Mouse (Mus musculus): ENCODE results near the gene Stx2. TPM values are rescaled to one million over a fixed set of nuclear protein-coding genes. Genes with fewer than 3 reads are reported as not detected.

Stx2 gene
- total and polyA plus RNA-seq, 3 experiments, result 15.3 to 83.8 (median 44.1) TPM

- Histone ChIP-seq H3K4me1 (ENCODE audit: insufficient read depth, low read depth, low read length) (no peaks in the 10 kb centered on the region), H3K4me3 (ENCODE audit: low read depth, low read length) (no peak overlapping the region), H3K9me3 (replicated peaks) (peaks cover 69% of the 10 kb centered on the region), H3K36me3 (replicated peaks) (no peaks in the 10 kb centered on the region), H3K27me3 (ENCODE audit: insufficient read depth, low read length) (no peaks in the 10 kb centered on the region)
- no peak for DNase-seq (ENCODE audit: low spot score)
- no peak for ATAC-seq (ENCODE audit: extremely low read depth, insufficient number of reproducible peaks, low FRiP score, poor library complexity, severe bottlenecking)
- TF ChIP-seq GATA1 (IDR thresholded peaks at IDR 0.05; ENCODE audit: borderline replicate concordance, low read length) (no peak), TAL1 (conservative IDR thresholded peaks at IDR 0.05; ENCODE audit: low read depth, low read length) (no peak), POLR2AphosphoS5 (IDR thresholded peaks at IDR 0.05; ENCODE audit: insufficient replicate concordance, low read depth, low read length) (no peak), GATA2 (IDR thresholded peaks at IDR 0.05; ENCODE audit: borderline replicate concordance, low read depth, low read length) (no peak), CTCF (IDR thresholded peaks at IDR 0.05; ENCODE audit: low read depth, low read length) (no peak)
Observed at GRCm38 (mm10) chr5:128952291-128953195, 55.8 kb downstream of the Stx2 start.

- Histone ChIP-seq H3K27me3 (ENCODE audit: insufficient read depth, low read length) (no peaks in the 10 kb centered on the region), H3K36me3 (replicated peaks) (no peaks in the 10 kb centered on the region), H3K4me3 (ENCODE audit: low read depth, low read length) (no peak overlapping the region), H3K9me3 (replicated peaks) (peaks cover 73% of the 10 kb centered on the region), H3K4me1 (ENCODE audit: insufficient read depth, low read depth, low read length) (no peaks in the 10 kb centered on the region)
- ATAC-seq (ENCODE audit: extremely low read depth, insufficient number of reproducible peaks, low FRiP score, poor library complexity, severe bottlenecking), result no peak
- TF ChIP-seq POLR2AphosphoS5 (IDR thresholded peaks at IDR 0.05; ENCODE audit: insufficient replicate concordance, low read depth, low read length), result no peak
- no peak for TF ChIP-seq TAL1 (conservative IDR thresholded peaks at IDR 0.05; ENCODE audit: low read depth, low read length)
- no peak for TF ChIP-seq GATA1 (IDR thresholded peaks at IDR 0.05; ENCODE audit: borderline replicate concordance, low read length)
- TF ChIP-seq CTCF (IDR thresholded peaks at IDR 0.05; ENCODE audit: low read depth, low read length), result no peak
- TF ChIP-seq GATA2 (IDR thresholded peaks at IDR 0.05; ENCODE audit: borderline replicate concordance, low read depth, low read length), result no peak
- no peak for DNase-seq (ENCODE audit: low spot score)
Observed at GRCm38 (mm10) chr5:128951472-128951871, 56.9 kb downstream of the Stx2 start.

- TF ChIP-seq POLR2AphosphoS5 (IDR thresholded peaks at IDR 0.05; ENCODE audit: insufficient replicate concordance, low read depth, low read length) (no peak), CTCF (IDR thresholded peaks at IDR 0.05; ENCODE audit: low read depth, low read length) (no peak), GATA1 (IDR thresholded peaks at IDR 0.05; ENCODE audit: borderline replicate concordance, low read length) (no peak), TAL1 (conservative IDR thresholded peaks at IDR 0.05; ENCODE audit: low read depth, low read length) (no peak), GATA2 (IDR thresholded peaks at IDR 0.05; ENCODE audit: borderline replicate concordance, low read depth, low read length) (no peak)
- no peak for DNase-seq (ENCODE audit: low spot score)
- Histone ChIP-seq H3K36me3 (replicated peaks) (no peaks in the 10 kb centered on the region), H3K9me3 (replicated peaks) (peaks cover 68% of the 10 kb centered on the region), H3K4me1 (ENCODE audit: insufficient read depth, low read depth, low read length) (no peaks in the 10 kb centered on the region), H3K4me3 (ENCODE audit: low read depth, low read length) (no peak overlapping the region), H3K27me3 (ENCODE audit: insufficient read depth, low read length) (no peaks in the 10 kb centered on the region)
- no peak; the same call in 1 of the 2 replicates for ATAC-seq (ENCODE audit: extremely low read depth, insufficient number of reproducible peaks, low FRiP score, poor library complexity, severe bottlenecking)
Observed at GRCm38 (mm10) chr5:128947093-128947492, 61.3 kb downstream of the Stx2 start.

- DNase-seq (ENCODE audit: low spot score), result no peak
- Histone ChIP-seq H3K36me3 (replicated peaks) (no peaks in the 10 kb centered on the region), H3K27me3 (ENCODE audit: insufficient read depth, low read length) (no peaks in the 10 kb centered on the region), H3K4me3 (ENCODE audit: low read depth, low read length) (no peak overlapping the region), H3K9me3 (replicated peaks) (peaks cover 53% of the 10 kb centered on the region), H3K4me1 (ENCODE audit: insufficient read depth, low read depth, low read length) (no peaks in the 10 kb centered on the region)
- TF ChIP-seq TAL1 (conservative IDR thresholded peaks at IDR 0.05; ENCODE audit: low read depth, low read length) (no peak), POLR2AphosphoS5 (IDR thresholded peaks at IDR 0.05; ENCODE audit: insufficient replicate concordance, low read depth, low read length) (no peak), GATA2 (IDR thresholded peaks at IDR 0.05; ENCODE audit: borderline replicate concordance, low read depth, low read length) (no peak), CTCF (IDR thresholded peaks at IDR 0.05; ENCODE audit: low read depth, low read length) (no peak), GATA1 (IDR thresholded peaks at IDR 0.05; ENCODE audit: borderline replicate concordance, low read length) (no peak)
- no peak for ATAC-seq (ENCODE audit: extremely low read depth, insufficient number of reproducible peaks, low FRiP score, poor library complexity, severe bottlenecking)
Observed at GRCm38 (mm10) chr5:128940436-128940835, 67.9 kb downstream of the Stx2 start.

GRCm38 (mm10) chr5:128935359-128935899 is 72.9 kb downstream of the Stx2 start:
- no peak for ATAC-seq (ENCODE audit: extremely low read depth, insufficient number of reproducible peaks, low FRiP score, poor library complexity, severe bottlenecking)
- Histone ChIP-seq H3K36me3 (replicated peaks) (no peaks in the 10 kb centered on the region), H3K9me3 (replicated peaks) (peaks cover 72% of the 10 kb centered on the region), H3K4me1 (ENCODE audit: insufficient read depth, low read depth, low read length) (no peaks in the 10 kb centered on the region), H3K27me3 (ENCODE audit: insufficient read depth, low read length) (no peaks in the 10 kb centered on the region), H3K4me3 (ENCODE audit: low read depth, low read length) (no peak overlapping the region)
- no peak for TF ChIP-seq GATA1 (IDR thresholded peaks at IDR 0.05; ENCODE audit: borderline replicate concordance, low read length)
- TF ChIP-seq CTCF (IDR thresholded peaks at IDR 0.05; ENCODE audit: low read depth, low read length), result no peak
- TF ChIP-seq TAL1 (conservative IDR thresholded peaks at IDR 0.05; ENCODE audit: low read depth, low read length), result no peak
- no peak for TF ChIP-seq GATA2 (IDR thresholded peaks at IDR 0.05; ENCODE audit: borderline replicate concordance, low read depth, low read length)
- no peak for TF ChIP-seq POLR2AphosphoS5 (IDR thresholded peaks at IDR 0.05; ENCODE audit: insufficient replicate concordance, low read depth, low read length)
- no peak for DNase-seq (ENCODE audit: low spot score)

Other genes starting within 250 kb of the Stx2 start
- not detected in 2 replicates for gene Rimbp2, start 55.1 kb downstream of the Stx2 start, total RNA-seq (2014; fragmentation: Nextera tagmentation)
- gene Rimbp2, start 55.1 kb downstream of the Stx2 start, total RNA-seq (2017), result 0.06 TPM in 1 of 2 replicates, not detected in the other
- not detected in 2 replicates for gene Rimbp2, start 55.1 kb downstream of the Stx2 start, polyA plus RNA-seq (2012)
- gene Ran, start 11.5 kb upstream of the Stx2 start, total RNA-seq (2014; fragmentation: Nextera tagmentation), result 161 and 173 TPM in 2 replicates
- gene Ran, start 11.5 kb upstream of the Stx2 start, total RNA-seq (2017), result 481 and 750 TPM in 2 replicates
- 5,187 and 6,161 TPM in 2 replicates for gene Ran, start 11.5 kb upstream of the Stx2 start, polyA plus RNA-seq (2012)
- not detected in 2 replicates for gene Adgrd1, start 88.2 kb upstream of the Stx2 start, total RNA-seq (2014; fragmentation: Nextera tagmentation)
- 0.06 and 0.16 TPM in 2 replicates for gene Adgrd1, start 88.2 kb upstream of the Stx2 start, total RNA-seq (2017)
- not detected in 2 replicates for gene Adgrd1, start 88.2 kb upstream of the Stx2 start, polyA plus RNA-seq (2012)